In the genomic region with DNA sequence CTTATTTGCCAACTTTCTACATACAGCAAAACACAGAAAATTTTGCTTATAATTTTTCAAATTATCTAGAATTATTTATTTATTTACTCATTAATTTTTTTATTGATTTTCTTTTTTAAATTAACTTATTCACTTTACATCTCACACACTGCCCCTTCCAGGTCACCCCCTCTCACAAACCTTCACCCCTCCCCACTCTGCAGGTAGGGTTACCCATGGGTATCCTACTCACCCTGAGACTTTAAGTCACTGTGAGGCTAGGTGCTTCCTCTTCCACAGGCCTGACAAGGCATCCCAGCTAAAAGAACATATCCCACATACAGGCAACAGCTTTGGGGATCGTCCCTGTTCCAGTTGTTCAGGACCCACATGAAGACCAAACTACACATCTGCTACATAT, we compare ENCODE assay signal across 29 mouse cellular contexts.
"Had no signal": no experiment of that assay in that cellular context is flagged by ENCODE, and none has a peak within 500 bp of the region (broad histone marks: within the 10 kb centered on the region; RNA-seq: fewer than 3 reads in every experiment).

No protein-coding gene starts in this region.

- H3K36me3 ChIP-seq: limb, embryonic 10.5 days; limb, embryonic 12.5 days; limb, embryonic 13.5 days; limb, embryonic 15.5 days; liver, embryonic 12.5 days; liver, embryonic 13.5 days; liver, embryonic 15.5 days; lung, embryonic 15.5 days; midbrain, embryonic 10.5 days; midbrain, embryonic 12.5 days; midbrain, embryonic 13.5 days; neural tube, embryonic 12.5 days had no signal

- H3K4me3 ChIP-seq: left cerebral cortex, adult 2 months; limb, embryonic 10.5 days; limb, embryonic 12.5 days; limb, embryonic 13.5 days; limb, embryonic 15.5 days; liver, embryonic 12.5 days; liver, embryonic 13.5 days; liver, embryonic 15.5 days; lung, embryonic 15.5 days; megakaryocyte, embryonic 14.5 days; midbrain, embryonic 10.5 days; midbrain, embryonic 12.5 days; midbrain, embryonic 13.5 days; myocyte; neural tube, embryonic 12.5 days had no signal

- H3K27me3 ChIP-seq: limb, embryonic 12.5 days; limb, embryonic 13.5 days; limb, embryonic 15.5 days; liver, embryonic 12.5 days; liver, embryonic 13.5 days; liver, embryonic 15.5 days; lung, embryonic 15.5 days; megakaryocyte, embryonic 14.5 days; midbrain, embryonic 12.5 days; midbrain, embryonic 13.5 days; neural tube, embryonic 12.5 days had no signal

- H3K4me1 ChIP-seq: limb, embryonic 10.5 days; limb, embryonic 12.5 days; limb, embryonic 13.5 days; limb, embryonic 15.5 days; liver, embryonic 12.5 days; liver, embryonic 13.5 days; liver, embryonic 15.5 days; lung, embryonic 15.5 days; megakaryocyte, embryonic 14.5 days; midbrain, embryonic 10.5 days; midbrain, embryonic 12.5 days; midbrain, embryonic 13.5 days; neural tube, embryonic 12.5 days had no signal

- DNase-seq: left cerebral cortex, postnatal 4 days; liver; liver, embryonic 13.5 days; liver, postnatal 0 days; lung, adult 18-20 months; lung, adult 2 months; lung, embryonic 14.5 days; lung, postnatal 10 days; lung, postnatal 14 days; lung, postnatal 36 days; lung, postnatal 4 days had no signal

- H3K9me3 ChIP-seq: limb, embryonic 10.5 days; limb, embryonic 12.5 days; limb, embryonic 13.5 days; limb, embryonic 15.5 days; liver, embryonic 12.5 days; liver, embryonic 13.5 days; liver, embryonic 15.5 days; lung, embryonic 15.5 days; midbrain, embryonic 10.5 days; midbrain, embryonic 12.5 days; midbrain, embryonic 13.5 days; neural tube, embryonic 12.5 days had no signal

- H3K4me2 ChIP-seq: limb, embryonic 12.5 days; limb, embryonic 13.5 days; limb, embryonic 15.5 days; liver, embryonic 11.5 days; liver, embryonic 12.5 days; liver, embryonic 13.5 days; liver, embryonic 15.5 days; lung, embryonic 14.5 days; lung, embryonic 15.5 days; midbrain, embryonic 12.5 days; midbrain, embryonic 13.5 days; neural tube, embryonic 12.5 days had no signal

- H3K9ac ChIP-seq: limb, embryonic 12.5 days; limb, embryonic 13.5 days; limb, embryonic 15.5 days; liver, embryonic 12.5 days; liver, embryonic 13.5 days; liver, embryonic 14.5 days; liver, embryonic 15.5 days; liver, postnatal 0 days; lung, embryonic 14.5 days; lung, embryonic 15.5 days; midbrain, embryonic 12.5 days; midbrain, embryonic 13.5 days; neural tube, embryonic 12.5 days had no signal

- ATAC-seq: liver, embryonic 12.5 days; liver, postnatal 0 days; lung, postnatal 0 days; midbrain, embryonic 13.5 days had no signal

- H3K27ac ChIP-seq: left cerebral cortex, adult 2 months; limb, embryonic 10.5 days; limb, embryonic 12.5 days; limb, embryonic 13.5 days; limb, embryonic 15.5 days; liver, embryonic 12.5 days; liver, embryonic 13.5 days; liver, embryonic 14.5 days; liver, embryonic 15.5 days; lung, embryonic 15.5 days; macrophage; midbrain, embryonic 10.5 days; midbrain, embryonic 12.5 days; midbrain, embryonic 13.5 days; neural tube, embryonic 12.5 days had no signal
